Comparison of ENCODE assay signal across 12 mouse cellular contexts in the genomic region with DNA sequence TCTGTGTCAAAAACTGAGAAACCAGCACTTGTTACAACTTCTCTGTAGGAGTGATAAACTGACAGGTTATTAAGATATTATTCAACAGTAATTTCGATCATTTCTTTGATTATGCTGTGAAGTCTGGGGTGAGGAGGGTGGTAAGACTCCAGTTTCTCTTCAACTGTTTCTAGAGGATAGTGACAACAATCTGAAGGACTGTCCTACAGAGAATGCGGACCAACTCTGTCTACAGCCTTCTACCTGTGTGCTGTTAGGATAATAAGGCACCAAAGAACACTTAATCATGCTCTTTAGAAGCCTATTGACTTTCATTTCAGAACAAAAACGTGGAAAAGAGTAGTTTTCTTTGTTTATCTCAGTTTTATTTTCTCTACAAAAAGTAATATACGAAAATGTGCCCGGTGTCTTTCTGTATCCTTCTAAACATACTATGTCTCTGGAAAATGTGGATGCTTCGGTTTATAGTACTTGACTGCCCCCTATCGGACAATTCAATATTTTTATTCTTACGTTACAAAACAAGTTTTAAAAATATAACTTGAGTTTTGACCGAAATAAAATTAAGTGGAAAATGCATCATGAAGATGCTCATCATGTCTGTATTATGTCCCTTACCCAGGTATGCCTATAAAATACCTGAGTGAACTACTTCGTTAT. TPM values are rescaled to one million over a fixed set of nuclear protein-coding genes. Genes with fewer than 3 reads are reported as not detected.
DNase-seq lines count a peak whose midpoint lies in the region; ATAC-seq and TF ChIP-seq lines count a peak whose summit lies in the region.
"Had no signal": no experiment of that assay in that cellular context is flagged by ENCODE, and none has a peak within 500 bp of the region (broad histone marks: within the 10 kb centered on the region; RNA-seq: fewer than 3 reads in every experiment).

No protein-coding gene starts in this region.

- H3K4me3 ChIP-seq in gastrocnemius, adult 2 months = no peak overlapping the region
- no peak overlapping the region for H3K4me3 ChIP-seq in lung, embryonic 14.5 days (ENCODE audit: low read depth, low read length)
- H3K4me3 ChIP-seq: megakaryocyte, embryonic 14.5 days had no signal

- 27% methylated on average over 10 of the region's 10 CpGs for WGBS in lung, embryonic 14.5 days

- H3K4me2 ChIP-seq in lung, embryonic 14.5 days = no peak overlapping the region

- no peak overlapping the region for H3K27ac ChIP-seq in gastrocnemius, adult 2 months
- H3K27ac ChIP-seq in lung, embryonic 14.5 days (ENCODE audit: low read depth) = no peak overlapping the region

- no peaks in the 10 kb centered on the region for H3K27me3 ChIP-seq in lung, embryonic 14.5 days (ENCODE audit: insufficient read depth, low read length)
- H3K27me3 ChIP-seq: megakaryocyte, embryonic 14.5 days had no signal

- no peak overlapping the region for H3K9ac ChIP-seq in lung, embryonic 14.5 days

- intact Hi-C loops in gastrocnemius, adult 2 months (cut with DNase I) = no loop called here

- H3K9me3 ChIP-seq in lung, embryonic 14.5 days (ENCODE audit: low read depth, low read length) = no peaks in the 10 kb centered on the region
- H3K9me3 ChIP-seq: megakaryocyte, embryonic 14.5 days had no signal

- peak; percentile 49 for TF ChIP-seq CTCF in gastrocnemius, adult 2 months (IDR thresholded peaks at IDR 0.05)
- TF ChIP-seq CTCF in lung, embryonic 14.5 days (IDR thresholded peaks at IDR 0.05; ENCODE audit: low read depth) = peak; percentile 55

- no peaks in the 10 kb centered on the region for H3K36me3 ChIP-seq in lung, embryonic 14.5 days (ENCODE audit: insufficient read depth)

- no peak for DNase-seq in gastrocnemius, adult 2 months
- DNase-seq in gastrocnemius, postnatal 10 days = no peak
- DNase-seq in lung, embryonic 14.5 days = peak; percentile 84
- DNase-seq in lung, postnatal 36 days = no peak
- DNase-seq in c-Kit-positive CD71-positive TER-119-negative erythroid progenitor cells, embryonic 14.5 days (ENCODE audit: low read depth) = peak; percentile 1
- peak; percentile 78 for DNase-seq in retina, embryonic 14.5 days (ENCODE audit: low spot score)
- no peak for DNase-seq in spleen, postnatal 10 days (ENCODE audit: low spot score in 2 of 2)
- DNase-seq in urinary bladder, postnatal 25 days (ENCODE audit: low spot score) = no peak
- DNase-seq: left cerebral cortex, postnatal 4 days; thymus, adult 2 months had no signal

- no peaks in the 10 kb centered on the region for H3K4me1 ChIP-seq in lung, embryonic 14.5 days (ENCODE audit: insufficient read depth)
- H3K4me1 ChIP-seq: megakaryocyte, embryonic 14.5 days had no signal

- ATAC-seq in lung, embryonic 14.5 days (ENCODE audit: insufficient read depth) = no peak
- ATAC-seq: intestine, embryonic 16.5 days had no signal

RNA-seq across cellular contexts. Expression of gene Lrp1b, which starts 8.4 kb away (rescaled TPM):
- under 1 TPM in 1 of 2 experiments, not detected in 1; 0.11 TPM for total RNA-seq in gastrocnemius, adult 2 months (2021)
- under 1 TPM; 0.21 to 0.25 TPM for total RNA-seq in gastrocnemius, postnatal 10 days (2021)
- polyA plus RNA-seq in lung, embryonic 14.5 days (2014; fragmentation: Nextera tagmentation; extraction: Ambion mirVana) = 0.07 TPM in 1 of 2 replicates, not detected in the other

Comparison
In these comparisons a context has a peak if more than half of its experiments do, and no peak if none do; other contexts are left out.
1. DNase-seq: peak in lung, embryonic 14.5 days (single experiment), c-Kit-positive CD71-positive TER-119-negative erythroid progenitor cells, embryonic 14.5 days (single experiment) and retina, embryonic 14.5 days (single experiment); none in gastrocnemius, adult 2 months (single experiment), gastrocnemius, postnatal 10 days (single experiment), lung, postnatal 36 days (single experiment), spleen, postnatal 10 days (0 of 2) and urinary bladder, postnatal 25 days (single experiment).